Mouse (Mus musculus) cerebellum, adult 11 months (tissue): ENCODE data around the gene Ttll5.

Source experiments
- DNase-seq: peaks from one replicate; pipeline ENCODE4 v3.0.0; 2022

Gene Ttll5

DNA sequence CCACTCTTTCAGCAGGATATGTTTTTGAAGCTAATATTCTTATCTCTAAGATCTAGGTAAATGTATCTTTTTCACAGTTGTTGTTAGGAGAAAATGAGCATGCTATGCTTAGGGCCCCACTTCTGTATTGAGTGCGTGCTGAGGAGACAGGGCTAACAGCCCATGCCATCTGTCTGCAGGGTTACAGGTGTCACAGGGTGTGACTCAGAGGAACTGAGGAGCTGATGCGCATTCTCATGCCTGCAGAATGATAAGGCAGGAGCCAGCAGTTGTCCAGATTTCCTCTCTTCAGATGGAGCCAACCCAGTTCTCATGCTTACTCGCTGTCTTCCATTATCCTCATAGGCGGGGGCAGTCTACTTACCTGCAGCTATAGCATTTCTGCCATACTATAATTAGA lies 147.2 kb downstream of the Ttll5 start:
- peak; percentile 33 for DNase-seq

DNA sequence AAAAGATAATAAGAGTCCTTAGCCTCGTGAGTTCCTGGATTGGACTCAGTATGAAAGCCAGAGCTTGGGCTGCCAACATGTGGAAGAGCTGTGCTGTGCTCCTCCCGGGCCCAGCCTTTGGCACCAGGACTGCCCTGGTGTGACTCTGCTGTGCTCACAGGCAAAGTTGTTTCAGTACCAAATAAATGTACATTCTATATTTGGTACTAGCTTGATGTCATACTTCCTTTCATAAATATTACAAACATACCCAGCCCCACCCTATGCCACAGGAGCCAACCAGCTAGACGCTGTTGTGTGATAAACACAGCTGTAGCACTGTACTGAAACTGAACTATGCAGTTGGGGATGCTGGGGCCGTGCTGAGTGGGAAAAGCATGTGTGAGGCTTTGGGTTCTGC lies 149.1 kb downstream of the Ttll5 start:
- no peak for DNase-seq

- DNase-seq: no peak
Observed at GRCm38 (mm10) chr12:85974030-85974429, 149.6 kb downstream of the Ttll5 start.

GRCm38 (mm10) chr12:85979996-85980395 lies 155.5 kb downstream of the Ttll5 start:
- DNase-seq: no peak

- DNase-seq: no peak
Observed at GRCm38 (mm10) chr12:85985524-85985923, 161.1 kb downstream of the Ttll5 start.

GRCm38 (mm10) chr12:85986024-85986423 lies 161.6 kb downstream of the Ttll5 start:
- no peak for DNase-seq

DNA sequence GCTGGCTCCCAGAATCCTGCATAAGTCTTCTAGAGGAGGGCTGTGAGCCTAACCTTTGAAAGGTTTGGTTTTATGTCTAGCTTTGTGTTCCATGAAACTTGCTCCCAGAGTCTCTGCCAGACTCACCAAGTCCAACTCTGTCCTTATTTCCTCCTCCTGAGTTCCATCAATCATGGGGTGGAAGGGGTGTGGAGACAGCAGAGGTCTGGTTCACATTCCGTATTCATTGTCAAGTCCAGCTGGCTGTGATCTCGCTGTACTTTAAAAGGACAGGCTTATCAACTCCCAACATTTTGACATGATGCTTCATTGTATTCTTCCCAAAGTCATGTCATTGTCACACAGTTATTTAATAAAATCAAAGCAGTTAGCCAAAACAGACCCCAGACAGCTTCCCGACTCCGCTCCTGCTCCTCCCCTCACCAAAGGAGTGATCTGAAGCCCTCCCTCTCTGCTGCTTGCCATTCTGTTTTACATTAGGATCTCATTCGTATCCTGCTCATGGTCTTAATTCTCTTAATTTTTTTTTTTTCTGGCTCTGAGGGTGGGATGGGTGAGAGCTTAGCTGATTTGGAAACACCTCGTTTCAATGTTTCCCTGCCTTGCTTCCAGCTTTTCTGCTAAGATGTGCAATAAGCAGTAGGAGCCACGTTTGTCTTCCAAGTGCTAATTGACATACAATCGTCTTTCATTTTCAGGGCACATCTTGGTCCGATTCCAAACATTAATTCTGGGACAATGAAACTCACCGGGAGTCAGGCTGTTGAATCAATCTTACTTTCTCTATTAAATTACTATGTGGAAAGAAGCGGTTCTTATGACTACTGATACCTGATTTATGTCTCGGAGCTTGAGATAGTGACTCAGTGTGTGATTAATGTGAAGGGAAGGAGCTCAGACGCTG lies 162.3 kb downstream of the Ttll5 start:
- DNase-seq: no peak

DNA sequence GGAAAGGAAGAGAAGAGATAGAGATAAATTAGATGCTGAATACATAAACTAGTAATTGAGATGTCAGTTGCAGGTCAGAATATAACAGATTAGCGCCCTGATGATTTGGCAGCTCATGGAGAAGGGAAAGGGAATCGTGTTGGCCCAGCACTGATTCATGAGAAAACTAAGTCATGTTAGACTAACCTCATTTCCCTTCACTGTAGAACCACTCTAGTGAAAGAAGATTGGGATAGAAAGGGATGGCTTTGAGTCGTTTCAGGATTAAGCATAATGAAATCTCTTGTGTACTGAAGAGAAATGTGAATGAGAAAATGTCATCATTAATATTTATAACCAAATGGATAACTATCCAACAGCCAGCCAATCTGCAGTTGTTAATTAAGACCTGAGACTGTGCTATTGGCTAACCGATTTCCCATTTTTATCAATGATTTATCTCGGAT lies 163.0 kb downstream of the Ttll5 start:
- DNase-seq: no peak

DNA sequence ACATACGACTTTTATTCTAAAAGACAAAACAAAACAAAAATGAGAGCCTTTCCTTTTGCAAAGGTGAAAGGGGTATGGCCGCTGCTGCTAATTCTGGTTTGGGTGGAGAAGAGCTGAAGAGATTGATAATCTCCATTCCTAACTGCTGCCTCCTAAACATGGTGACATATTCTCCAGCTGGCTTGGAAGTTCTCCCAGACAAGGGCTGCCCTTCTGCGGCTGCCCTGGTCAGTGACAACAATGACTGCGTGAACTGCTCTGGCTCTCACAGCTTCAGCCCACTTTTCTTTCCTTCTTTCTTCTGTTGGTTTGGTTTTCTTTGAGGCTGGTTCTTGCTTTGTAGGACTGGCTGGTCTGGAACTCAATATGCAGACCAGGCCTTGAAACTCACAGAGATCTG lies 163.7 kb downstream of the Ttll5 start:
- no peak for DNase-seq

DNA sequence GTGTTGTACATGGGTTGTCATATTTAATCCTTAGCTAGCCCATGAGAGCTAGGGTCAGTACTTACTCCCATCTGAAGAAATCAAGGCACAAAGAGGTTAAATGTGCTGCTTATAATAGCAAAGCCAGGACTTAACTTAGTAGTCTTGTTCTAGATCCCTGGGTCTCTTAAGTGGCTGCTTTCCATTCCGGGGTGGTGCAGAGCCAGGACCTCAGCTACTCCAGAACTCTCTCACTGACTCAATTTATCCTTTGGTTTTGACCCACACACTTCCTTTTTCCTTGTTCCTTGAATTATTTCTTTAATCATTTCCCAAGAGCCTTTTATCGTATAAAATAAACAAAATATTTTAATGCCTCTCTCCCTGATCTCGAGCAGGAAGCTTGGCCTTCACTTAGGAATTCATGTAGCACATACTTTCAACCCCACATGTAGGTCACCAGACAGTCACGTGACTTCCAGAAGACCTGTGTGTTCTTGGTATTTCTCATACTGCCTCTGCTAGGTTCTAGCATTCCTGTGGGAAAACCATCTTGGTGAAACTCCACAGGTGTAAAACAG lies 164.4 kb downstream of the Ttll5 start:
- no peak for DNase-seq

DNA sequence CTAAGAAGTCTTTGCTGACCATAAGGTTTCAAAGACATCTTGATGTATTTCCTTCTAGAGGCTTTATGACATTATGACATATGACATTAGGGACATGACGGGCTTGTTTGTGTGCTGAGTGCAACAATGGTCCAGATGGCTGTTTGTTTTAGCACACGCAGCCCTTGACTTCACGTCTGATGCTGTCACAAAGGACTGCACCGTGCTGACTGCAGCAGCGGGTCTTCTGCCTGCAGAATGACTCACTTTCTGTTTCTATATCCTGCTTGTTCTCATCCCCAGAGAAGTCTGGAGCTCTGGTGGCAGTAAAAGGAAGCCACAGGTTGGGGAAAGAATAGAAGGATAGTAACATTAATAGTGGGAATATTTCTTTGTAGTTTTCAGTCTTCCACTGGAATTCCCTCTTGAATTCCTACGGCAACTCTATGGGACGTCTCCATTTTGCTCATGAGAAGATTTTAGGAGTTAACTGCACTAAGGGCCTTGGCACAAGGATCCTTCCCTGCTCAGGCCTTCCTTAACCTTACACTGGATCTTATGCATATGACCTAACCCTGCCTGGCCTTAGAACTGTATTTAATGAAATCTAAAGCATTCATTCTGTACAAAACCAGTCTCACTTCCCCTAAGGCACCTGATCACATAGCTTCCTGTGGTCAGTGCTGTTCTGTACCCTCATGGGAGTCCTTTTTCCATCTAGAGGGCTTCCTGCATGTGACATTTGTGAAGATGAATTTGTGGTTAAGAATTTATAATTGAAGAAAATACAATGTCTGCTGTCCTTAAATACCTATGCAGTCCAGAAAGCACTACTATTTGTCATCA lies 167.8 kb downstream of the Ttll5 start:
- no peak for DNase-seq

- DNase-seq: no peak
Observed at GRCm38 (mm10) chr12:85992838-85993234, 168.4 kb downstream of the Ttll5 start.

- no peak for DNase-seq
Observed at GRCm38 (mm10) chr12:85993790-85994360, 169.4 kb downstream of the Ttll5 start.

- no peak for DNase-seq
Observed at GRCm38 (mm10) chr12:86000641-86001073, 176.2 kb downstream of the Ttll5 start.

DNA sequence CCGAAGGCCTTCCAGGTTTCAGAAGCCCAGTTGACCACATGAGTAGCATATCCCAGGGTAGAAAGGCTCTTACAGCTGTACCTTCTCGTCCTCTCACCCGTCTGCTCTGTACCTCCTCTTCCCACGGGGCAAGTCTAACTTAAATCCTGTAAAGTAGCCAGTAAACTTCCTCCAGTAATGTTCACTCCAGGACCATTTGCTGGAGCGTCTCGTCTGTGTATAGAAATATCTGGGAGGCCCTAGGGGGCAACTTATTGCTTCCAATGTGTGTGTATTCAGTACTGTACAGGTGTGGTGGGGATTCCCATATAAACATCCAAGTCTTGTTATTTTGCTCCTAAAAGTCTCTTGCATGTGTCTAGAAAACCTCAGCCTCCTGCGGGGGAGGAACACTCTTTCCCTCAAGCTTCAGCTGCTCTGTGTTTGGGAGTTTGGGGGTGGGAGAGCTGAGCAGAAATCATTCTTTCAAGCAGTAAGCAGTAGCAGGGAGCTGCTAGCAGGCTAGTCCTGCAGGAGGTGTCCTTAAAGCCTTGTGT lies 176.7 kb downstream of the Ttll5 start:
- no peak for DNase-seq

GRCm38 (mm10) chr12:86004627-86005026 lies 180.2 kb downstream of the Ttll5 start:
- DNase-seq: no peak

DNA sequence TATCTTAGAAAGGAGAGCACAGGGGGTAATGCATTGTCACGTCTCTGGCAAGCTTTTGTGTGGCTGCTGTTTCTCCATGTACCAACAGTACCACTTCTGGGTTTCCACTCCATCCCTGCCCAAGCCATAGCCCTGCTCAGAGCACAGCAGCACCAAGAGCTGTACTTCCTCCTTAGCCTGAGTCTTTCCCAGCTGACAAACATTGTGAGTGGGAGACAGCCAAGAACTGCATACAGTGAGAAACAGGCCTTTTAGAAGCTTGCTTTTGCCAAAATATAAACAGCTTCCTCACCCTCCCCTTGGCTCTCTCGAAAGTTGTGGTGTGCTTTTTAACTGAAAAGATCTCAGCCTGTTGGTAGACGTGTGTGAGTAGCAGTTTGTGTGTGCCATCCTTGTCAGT lies 182.9 kb downstream of the Ttll5 start:
- DNase-seq: no peak

DNA sequence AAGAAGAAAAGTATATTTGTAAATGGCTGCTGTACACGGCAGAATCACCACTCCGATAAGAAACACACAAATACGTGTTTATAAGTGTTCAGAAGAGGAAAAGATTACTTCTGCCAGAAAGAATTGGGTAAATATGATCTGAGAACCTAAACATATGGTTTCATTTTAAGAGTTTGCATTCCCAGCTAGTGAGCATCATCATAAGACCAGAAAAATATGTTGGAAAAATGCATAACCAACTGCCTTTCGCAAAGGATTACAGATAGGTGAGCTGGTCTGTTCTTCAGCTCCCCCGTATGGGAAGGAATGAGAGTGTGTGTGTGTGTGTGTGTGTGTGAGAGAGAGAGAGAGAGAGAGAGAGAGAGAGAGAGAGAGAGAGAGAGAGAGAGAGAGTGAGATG lies 186.2 kb downstream of the Ttll5 start:
- no peak for DNase-seq

- DNase-seq: no peak
Observed at GRCm38 (mm10) chr12:86012195-86012594, 187.7 kb downstream of the Ttll5 start.

DNA sequence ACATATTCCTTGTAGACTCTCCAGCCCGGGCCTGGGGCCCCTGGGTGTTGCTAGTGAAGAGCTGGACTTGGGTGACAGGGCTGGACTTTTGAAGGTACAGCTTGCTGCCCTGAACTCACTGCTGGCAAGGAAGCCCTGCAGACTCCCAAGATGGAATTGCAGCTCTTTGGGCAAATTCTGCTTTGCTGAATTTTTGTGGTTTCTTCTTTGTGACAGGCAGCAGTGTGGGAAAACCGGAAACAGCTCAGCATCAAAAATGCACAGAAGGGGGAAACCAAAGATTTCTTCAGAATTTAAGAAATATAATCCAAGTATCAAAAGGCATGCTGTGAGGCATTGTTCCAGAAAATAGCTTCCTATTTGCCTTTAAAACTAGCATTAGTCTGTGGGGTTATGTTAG lies 189.7 kb downstream of the Ttll5 start:
- DNase-seq: no peak

DNA sequence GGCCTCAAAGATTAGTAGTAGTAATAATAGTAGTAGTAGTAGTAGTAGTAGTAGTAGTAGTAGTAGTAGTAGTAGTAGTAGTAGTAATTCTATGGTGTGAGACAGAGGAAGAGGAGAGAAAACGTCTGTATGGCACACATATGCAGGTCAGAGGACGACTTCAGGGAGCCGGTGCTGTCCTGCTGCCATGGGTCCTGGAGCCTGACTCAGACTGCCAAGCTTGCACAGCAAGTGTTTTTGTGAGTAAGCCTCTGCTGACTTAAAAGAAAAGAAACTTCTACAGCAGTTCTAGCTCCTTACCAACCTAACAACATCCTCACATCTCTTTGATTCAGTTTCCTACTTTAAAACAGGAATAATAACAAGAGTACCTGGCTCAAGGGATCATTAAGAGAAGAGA lies 190.2 kb downstream of the Ttll5 start:
- DNase-seq: no peak

DNA sequence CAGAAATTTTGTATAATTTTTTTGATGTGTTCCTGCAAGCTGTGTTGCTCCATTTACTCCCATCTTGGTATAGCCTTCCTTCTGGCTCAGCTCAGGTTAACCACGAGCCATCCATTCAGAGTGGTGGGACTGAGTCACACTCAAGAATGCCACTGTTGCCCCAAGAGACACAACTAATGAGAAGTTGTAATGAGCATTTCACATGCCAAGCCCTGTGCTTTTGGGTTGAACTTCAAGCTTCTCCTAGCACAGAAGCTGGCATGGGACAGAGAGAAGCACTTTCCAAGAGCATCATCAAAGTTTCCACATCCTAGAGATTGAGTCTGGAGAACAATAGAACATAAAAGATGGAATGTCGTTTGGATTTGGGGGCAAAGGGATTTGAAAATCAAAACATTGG lies 190.7 kb downstream of the Ttll5 start:
- no peak for DNase-seq

DNA sequence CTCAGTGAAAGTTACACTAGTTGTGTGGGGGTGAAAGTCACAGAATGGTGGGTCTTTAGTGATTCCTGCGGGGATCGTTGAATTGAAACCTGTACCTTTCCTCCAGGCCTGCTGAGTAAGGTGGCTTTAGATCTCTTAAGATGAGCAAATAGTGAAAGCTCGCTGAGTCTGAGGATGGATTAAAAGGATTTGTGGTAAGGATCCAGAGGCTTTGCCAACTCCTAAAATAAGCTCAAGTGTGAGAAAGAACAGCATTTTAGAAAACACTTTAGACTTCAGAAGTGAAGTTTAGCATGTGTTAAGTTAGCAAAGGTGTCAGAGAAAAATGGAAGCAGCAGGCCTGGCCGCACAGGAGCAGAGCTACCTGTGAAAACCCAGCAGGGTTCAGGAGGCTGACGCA lies 192.9 kb downstream of the Ttll5 start:
- DNase-seq: no peak
